Mouse (Mus musculus): ENCODE results near the gene Flnb.

- TF ChIP-seq CTCF (IDR thresholded peaks at IDR 0.05), result no peak
- TF ChIP-seq EP300 (IDR thresholded peaks at IDR 0.05), result no peak
Measured at GRCm38 (mm10) chr14:7863199-7863598, 45.4 kb downstream of the Flnb start.

All from lung, postnatal 0 days (tissue).